Mouse (Mus musculus) activated CD4-positive, CD25-positive, alpha-beta regulatory T cell (primary cell): ENCODE measurements around the gene Pwwp2b. TPM values are rescaled to one million over a fixed set of nuclear protein-coding genes. Genes with fewer than 3 reads are reported as not detected.

Experiments used
- polyA plus RNA-seq, 2 experiments: library from polyadenylated mRNA; unstranded; fragments of 100-300 nt; shearing (Covaris generic); gene quantifications; one replicate each; pipeline ENCODE4 v1.2.1; 2017

The Pwwp2b gene
- 1 to 10 TPM; 3.4 to 3.5 TPM for polyA plus RNA-seq

GRCm38 (mm10) chr7:139247881-139248614 lies at the start of gene Pwwp2b:
Gene Pwwp2b (plus strand): TSS chr7:139248482.

GRCm38 (mm10) chr7:139212754-139213745 lies 35.2 kb upstream of the Pwwp2b start, which contains the start of the genes Lrrc27 and Stk32c:
Gene Lrrc27 (plus strand): TSS chr7:139212988.
Gene Stk32c (minus strand): TSS chr7:139213307.

Other genes with a start within 250 kb of the Pwwp2b start
- not detected for gene Dpysl4, start 162.5 kb upstream of the Pwwp2b start, polyA plus RNA-seq
- gene Lrrc27, start 35.5 kb upstream of the Pwwp2b start, polyA plus RNA-seq, result 1 to 10 TPM in 1 of 2 experiments, under 1 TPM in 1; 0.81 to 1.4 TPM
- gene Stk32c, start 35.2 kb upstream of the Pwwp2b start, polyA plus RNA-seq, result 1 to 10 TPM; 2.2 to 5.1 TPM
- 10 to 100 TPM; 18.6 to 22.7 TPM for gene Inpp5a, start 140.6 kb downstream of the Pwwp2b start, polyA plus RNA-seq